Mouse (Mus musculus) MEL-GATA-1-ER (cell line): Measurements from ENCODE around the gene Defb26.

ENCODE experiments used
- DNase-seq: peaks from one replicate; pipeline ENCODE4 v3.0.0-alpha.2; 2012; ENCODE audit warnings: low read depth; ENCODE audit errors: extremely low read depth

Defb26 gene

DNA sequence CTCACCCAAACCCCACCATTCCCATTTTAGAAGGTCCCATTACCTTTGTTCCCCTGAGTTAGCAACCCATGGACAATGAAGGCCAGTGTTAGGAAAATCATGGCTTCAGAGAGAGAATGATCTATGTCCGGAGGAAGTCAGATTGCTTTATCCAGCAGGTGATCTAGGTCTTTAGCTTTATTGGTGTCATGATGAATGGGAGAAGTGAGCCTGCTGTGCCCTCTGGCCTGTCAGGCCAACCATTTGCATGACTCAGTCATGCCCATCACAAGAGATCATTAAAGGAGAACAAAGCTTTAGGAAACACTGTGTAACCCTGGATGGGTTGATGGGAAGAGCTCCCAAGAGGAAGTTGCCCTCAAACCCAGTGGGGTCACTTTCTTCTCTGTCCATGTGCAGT lies at the start of gene Defb26:
Defb26 (minus strand) TSS at position 101 of the 400 bp plus-strand sequence.
- DNase-seq: no peak

- DNase-seq: no peak
Measured at GRCm38 (mm10) chr2:152556655-152557054, 45.2 kb upstream of the Defb26 start.

DNA sequence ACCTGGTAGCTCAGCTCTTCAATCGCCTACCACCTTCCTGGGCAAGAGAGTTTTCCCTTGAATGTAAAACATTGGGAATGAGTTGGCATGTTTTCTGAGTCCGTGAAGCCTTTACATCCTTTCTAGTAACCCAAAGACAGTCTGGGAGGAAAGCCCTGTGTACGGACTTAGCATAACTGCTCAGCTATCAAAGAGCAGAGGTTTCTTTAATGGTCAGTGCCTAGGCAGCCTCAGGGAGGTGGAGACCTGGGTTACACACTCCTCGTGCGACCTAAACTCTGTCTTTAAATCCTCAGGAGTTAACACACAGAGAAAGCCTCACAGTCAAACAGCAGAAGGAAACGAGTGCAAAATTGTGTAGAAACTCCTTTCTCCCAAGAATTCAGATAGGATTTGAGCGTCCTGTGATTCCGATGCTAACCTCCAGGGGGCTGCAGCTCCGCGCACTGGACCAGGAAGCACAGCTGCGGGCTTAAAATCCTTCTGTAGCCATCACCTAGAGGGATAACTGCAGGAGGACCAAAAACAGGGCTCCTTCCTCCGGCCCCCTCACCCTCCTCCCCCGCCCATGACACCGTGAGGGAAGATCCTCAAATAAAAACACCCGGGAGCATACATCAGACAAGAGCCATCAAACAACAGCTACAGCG lies 42.4 kb upstream of the Defb26 start:
- DNase-seq: no peak

- DNase-seq: no peak
Measured at GRCm38 (mm10) chr2:152548124-152548523, 36.6 kb upstream of the Defb26 start.

GRCm38 (mm10) chr2:152544691-152545090 lies 33.2 kb upstream of the Defb26 start:
- DNase-seq: peak; percentile 26

DNA sequence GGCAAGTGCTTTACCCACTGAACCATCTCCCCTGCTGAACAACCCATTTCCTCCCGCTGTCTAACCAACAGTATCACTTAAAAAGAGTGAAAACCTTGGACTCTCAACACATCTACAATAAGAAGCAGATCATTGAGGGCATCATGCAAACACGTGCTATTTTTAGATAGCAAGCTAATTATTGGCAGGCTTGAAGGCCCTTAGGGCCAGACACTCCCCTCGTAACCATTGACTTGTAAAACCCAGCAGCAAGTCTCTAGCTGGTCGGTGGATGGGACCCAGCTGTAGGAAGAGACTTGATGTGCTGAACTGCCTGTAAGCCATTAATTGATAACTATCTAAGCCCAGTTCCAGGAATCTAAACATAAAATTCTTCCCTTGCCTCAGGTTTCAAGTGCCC lies 32.0 kb upstream of the Defb26 start:
- no peak for DNase-seq

DNA sequence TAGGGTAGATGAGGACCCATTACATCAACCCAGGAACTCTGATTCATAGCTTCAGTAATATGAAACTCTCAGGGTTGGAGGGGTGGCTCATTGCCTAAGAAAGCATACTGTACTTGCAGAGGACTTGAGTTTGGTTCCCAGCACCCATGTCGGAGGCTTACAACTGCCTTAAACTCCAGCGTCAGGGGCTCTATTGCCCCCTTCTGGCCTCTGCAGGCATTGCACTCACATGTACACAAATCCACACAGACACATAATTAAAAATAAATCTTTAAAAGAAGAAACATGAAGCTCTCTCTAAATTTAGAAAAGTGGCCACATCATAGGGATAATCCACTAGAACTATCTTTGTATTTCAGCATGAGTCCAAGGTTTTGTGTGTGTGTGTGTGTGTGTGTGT lies 31.4 kb upstream of the Defb26 start:
- DNase-seq: no peak

DNA sequence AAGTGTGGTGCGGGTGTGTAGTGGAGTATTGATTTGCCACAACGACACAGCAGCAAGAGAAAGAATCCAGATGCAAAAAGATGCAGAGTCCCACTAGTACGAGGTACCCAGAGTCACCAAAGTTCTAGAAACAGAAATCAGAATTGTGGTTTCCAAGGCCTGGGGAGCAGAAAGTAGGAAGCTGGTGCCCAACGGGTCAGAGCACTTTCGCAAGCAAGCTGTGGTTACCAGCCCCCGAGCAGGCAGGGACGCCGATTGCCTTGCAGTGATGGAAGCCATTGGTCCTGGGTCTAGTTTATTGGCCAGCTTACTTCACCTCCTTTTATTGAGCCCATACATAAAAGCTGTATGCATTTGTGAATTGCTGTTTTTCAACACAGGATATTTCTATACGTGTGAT lies 30.5 kb upstream of the Defb26 start:
- no peak for DNase-seq

- DNase-seq: no peak
Measured at GRCm38 (mm10) chr2:152539944-152540710, 28.6 kb upstream of the Defb26 start, which contains the start of gene Defb29. Defb29 (minus strand) TSS chr2:152540098.

DNA sequence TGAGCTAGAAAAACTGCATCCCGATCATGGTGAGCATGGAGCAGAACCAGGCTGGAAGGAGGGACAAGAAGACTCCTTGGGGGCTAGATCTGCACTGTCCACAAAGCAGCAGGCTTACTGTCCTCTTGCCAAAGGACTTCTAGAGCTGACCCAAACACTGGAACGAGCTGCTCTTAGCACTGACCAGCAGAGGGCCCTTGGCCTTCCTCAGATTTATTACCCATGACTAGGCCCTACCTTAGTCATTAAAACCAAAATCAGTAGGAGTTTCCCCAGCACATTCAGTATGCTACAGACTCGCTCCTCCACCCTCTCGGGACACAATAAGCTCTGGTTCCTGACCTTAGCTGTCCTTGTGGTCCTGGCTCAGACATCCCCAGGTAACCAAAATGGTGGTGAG lies 6.5 kb upstream of the Defb26 start, which contains the start of gene Defb28:
Defb28 (plus strand) TSS at position 275 of the 400 bp plus-strand sequence.
- DNase-seq: no peak

DNA sequence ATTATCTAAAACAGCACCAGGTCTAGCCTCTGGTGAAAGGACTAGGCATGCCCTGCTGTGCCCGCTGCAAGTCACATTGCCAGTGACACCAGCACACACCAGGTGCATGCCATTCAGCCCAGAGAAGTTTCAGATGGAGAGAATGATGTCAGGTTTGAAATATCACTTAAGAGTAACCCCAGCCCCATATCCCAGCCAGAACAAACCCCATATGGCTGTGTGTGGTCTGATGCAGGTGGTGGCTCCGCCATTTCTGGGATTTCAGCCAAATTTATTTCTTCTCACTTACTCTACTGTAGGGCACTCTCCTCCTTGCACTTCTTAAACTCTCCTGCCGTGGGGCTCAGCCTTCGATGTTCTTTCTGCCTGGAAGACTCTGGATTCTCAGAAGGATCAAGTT lies 4.6 kb upstream of the Defb26 start:
- no peak for DNase-seq

DNA sequence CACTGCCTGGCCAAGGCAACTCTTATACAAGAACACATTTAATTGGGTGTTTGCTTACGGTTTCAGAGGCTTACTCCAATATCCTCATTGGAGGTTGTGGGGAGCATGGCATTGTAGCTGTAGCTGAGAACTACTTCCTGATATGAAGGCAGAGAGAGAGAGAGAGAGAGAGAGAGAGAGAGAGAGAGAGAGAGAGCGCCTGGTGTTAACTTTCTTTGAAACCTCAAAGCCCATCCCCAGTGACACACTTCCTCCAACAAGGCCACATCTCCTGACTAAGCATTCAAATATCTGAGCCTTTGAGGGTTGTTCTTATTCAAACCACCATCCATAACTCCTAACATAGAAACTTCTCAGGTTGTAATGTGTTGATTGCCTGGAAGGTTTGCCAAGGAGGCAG lies 7.5 kb downstream of the Defb26 start:
- no peak for DNase-seq

- DNase-seq: peak; percentile 26
Measured at GRCm38 (mm10) chr2:152500863-152501229, 10.6 kb downstream of the Defb26 start.

DNA sequence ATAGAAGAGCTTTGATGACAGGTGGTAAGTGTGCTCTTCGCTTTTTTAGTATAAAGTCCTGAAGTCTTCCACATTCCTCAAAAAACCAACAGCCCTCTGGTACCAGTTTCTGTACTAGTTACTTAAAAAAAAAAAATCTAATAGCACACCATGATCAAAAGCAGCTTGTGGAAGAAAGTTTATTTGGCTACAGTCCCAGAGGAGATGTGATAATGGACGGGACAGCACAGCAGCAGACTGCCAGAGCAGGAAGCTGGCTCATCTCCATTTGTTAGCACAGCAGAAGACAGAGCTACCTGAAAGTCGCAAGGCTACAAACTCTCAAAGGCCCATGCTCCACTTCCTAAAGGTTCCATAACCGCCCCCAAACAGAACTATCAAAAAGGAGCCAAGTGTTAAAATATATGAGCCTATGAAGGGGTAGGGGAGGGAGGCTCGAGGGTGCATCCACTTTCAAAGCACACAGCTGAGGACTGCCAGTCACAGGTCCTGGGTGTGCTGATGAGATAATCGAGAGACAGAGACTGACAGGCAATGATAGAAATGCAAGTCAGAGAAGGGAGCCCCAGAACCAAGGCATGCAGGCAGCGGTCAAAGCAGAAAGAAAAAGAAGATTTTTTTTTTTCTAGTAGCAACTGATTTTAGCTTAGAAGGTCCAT lies 11.2 kb downstream of the Defb26 start:
- DNase-seq: peak; percentile 25

GRCm38 (mm10) chr2:152498020-152498419 lies 13.5 kb downstream of the Defb26 start:
- DNase-seq: no peak

DNA sequence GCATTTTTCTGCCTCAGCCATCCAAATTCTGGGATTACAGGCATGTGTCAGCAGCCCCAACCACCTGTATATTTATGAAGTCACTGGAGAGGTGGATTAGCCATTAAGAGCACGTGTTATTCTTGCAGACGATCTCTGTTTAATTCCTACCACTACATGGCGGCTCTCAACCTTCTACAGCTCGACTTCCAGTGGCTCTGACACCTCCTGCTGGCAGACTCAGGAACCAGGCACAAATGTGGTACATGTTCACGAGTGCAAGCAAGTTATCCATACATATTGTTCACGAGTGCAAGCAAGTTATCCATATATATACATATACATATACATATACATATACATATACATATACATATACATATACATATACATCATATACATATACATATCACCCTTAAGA lies 18.3 kb downstream of the Defb26 start:
- no peak for DNase-seq

DNA sequence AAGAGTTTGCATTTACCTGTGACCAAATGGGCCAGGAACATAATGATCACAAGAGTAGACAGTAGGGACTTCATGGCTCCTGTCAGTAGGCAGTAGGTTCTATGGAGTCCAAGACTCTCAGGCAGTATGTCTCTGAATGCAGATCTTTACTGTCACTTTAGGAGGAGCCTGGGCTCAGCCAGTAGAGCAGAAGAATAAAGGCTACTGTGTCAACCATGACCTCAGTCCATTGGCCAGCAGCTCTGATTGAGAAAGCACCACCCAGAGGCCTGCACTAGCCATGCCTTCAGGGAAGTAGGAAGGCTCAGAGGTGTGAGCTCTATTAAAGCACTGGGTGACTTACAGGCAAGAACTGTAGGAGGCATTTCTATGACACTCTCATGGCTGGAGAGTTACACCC lies 21.5 kb downstream of the Defb26 start, which contains the start of gene Defb22:
Defb22 (minus strand) TSS at position 101 of the 400 bp plus-strand sequence.
- DNase-seq: no peak

GRCm38 (mm10) chr2:152487024-152487423 lies 24.5 kb downstream of the Defb26 start:
- no peak for DNase-seq

GRCm38 (mm10) chr2:152481726-152482125 lies 29.8 kb downstream of the Defb26 start:
- DNase-seq: no peak

GRCm38 (mm10) chr2:152480881-152481280 lies 30.6 kb downstream of the Defb26 start:
- DNase-seq: no peak

DNA sequence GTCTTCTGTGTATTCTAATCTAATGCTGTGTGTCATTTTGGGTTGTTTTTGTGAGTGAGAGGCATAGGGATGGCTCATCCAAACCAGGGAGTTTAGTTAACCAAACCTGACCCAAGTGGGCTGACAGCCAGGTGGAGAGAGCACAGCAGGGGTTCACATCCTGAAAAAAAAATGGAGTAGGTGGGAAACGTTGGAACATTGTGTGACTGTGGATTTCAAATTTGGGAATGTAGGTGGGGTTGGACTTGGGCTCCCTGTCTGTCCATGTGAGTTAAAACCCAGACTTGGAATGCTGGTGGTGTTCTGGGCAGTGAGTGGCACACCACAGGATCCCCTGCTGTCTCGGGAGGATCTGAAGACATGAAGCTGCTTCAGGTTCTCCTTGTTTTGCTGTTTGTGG lies 34.7 kb downstream of the Defb26 start, which contains the start of gene Defb20:
Defb20 (plus strand) TSS at position 301 of the 400 bp plus-strand sequence.
- no peak for DNase-seq

GRCm38 (mm10) chr2:152472434-152472833 lies 39.1 kb downstream of the Defb26 start:
- DNase-seq: no peak
